Mouse (Mus musculus) liver, embryonic 14.5 days (tissue): ENCODE data around the gene Egfl7.

ENCODE experiments used
- CTCF ChIP-seq: IDR thresholded peaks from 2 replicates; pipeline ENCODE4 v1.5.1; 2016; ENCODE audit warnings: antibody characterized with exemption, low read depth, control low read depth
- EP300 ChIP-seq: IDR thresholded peaks from 2 replicates; pipeline ENCODE4 v1.6.1; 2016; ENCODE audit warnings: antibody characterized with exemption, low read depth

- no peak for TF ChIP-seq EP300
- no peak for TF ChIP-seq CTCF
Observed at GRCm38 (mm10) chr2:26541258-26541910, 38.4 kb upstream of the Egfl7 start.
